Mouse (Mus musculus): ENCODE measurements at regions not wholly inside any gene's neighbourhood (a gene's known extent, or its start where the extent isn't known, plus 50 kb on each side); places are given as distances from the start of the nearest gene placed in this dataset.

DNA sequence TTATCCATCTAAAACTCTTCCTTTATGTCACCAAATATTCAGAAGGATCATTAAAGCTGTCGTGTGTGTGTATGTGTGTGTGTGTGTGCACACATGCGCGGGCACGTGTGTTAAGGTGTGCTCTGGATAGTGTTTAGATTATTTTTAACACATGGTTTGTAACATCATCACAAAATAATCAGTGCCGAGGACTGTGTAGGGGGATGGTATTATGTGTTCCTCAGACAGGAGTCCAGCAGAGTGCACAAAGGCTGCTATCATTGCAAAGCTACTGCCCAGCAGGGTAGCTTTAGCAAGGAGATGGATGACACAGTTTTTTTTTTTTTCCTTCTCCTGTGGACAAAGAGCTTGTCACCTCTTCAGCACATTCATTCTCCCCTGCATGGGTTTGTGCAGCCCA is 224.9 kb upstream of the Gnpda2 start:
- H3K27me3 ChIP-seq (ENCODE audit: insufficient read depth, low read length): no peaks in the 10 kb centered on the region
- WGBS: 77% methylated on average over 5 of the region's 5 CpGs
- H3K4me3 ChIP-seq (replicated peaks; ENCODE audit: low read depth, low read length): no peak overlapping the region
- no peak overlapping the region for H3K9ac ChIP-seq (ENCODE audit: low read depth, low read length)
- ATAC-seq (replicated peaks; ENCODE audit: low FRiP score, low read depth): no peak
- no peak overlapping the region for H3K27ac ChIP-seq
- H3K4me1 ChIP-seq (replicated peaks; ENCODE audit: insufficient read depth, low read length): no peaks in the 10 kb centered on the region
- no peak for TF ChIP-seq CTCF (IDR thresholded peaks at IDR 0.05; ENCODE audit: low read depth)
- H3K9me3 ChIP-seq (replicated peaks; ENCODE audit: low read length): no peaks in the 10 kb centered on the region
- no peaks in the 10 kb centered on the region for H3K36me3 ChIP-seq (ENCODE audit: insufficient read depth, low read length)
- DNase-seq (ENCODE audit: low spot score): no peak
- no peak overlapping the region for H3K4me2 ChIP-seq (ENCODE audit: low read length)

DNA sequence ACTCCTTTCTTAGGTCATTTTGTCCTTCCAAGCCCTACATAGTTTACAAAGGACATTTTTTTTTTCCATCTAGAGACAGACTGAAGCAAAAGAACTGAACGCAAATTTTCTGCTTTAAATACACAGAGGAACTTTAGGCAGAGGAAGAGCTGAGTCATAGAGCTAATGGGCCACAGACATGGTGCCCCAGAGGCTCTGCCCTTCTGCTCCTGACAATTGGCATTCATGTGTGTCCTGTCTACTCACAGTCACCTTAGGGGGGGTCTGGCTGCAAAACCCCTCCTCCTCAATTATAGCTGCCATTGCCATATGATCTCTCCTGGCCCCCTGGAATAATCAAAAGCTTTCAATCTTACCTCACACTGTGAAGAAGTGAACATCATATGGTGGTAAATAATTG is 223.2 kb upstream of the Gnpda2 start:
- ATAC-seq (replicated peaks; ENCODE audit: low FRiP score, low read depth): no peak
- WGBS: 35% methylated on average over 1 of the region's 1 CpGs

DNA sequence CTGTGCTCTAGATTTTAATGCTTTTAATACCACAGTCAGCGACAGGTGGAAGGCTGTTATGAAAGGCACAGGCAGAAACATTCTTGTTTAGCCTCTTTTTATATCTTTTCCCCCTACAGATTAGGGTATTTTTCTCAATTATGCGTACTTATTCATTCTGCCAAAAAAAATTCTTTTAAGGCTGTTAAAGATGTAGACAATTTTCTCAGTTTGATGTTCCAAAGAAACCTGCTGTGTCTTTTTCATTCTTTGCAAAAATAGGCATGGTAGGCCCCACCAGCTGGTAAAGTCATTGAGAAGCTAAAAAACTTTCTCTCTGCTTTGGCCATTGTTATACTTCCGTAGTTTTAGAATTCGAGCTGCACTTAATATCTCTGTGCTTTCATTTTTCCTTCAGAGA is 210.5 kb upstream of the Gnpda2 start:
- Histone ChIP-seq H3K4me3 (replicated peaks; ENCODE audit: low read depth, low read length) (no peak overlapping the region), H3K36me3 (ENCODE audit: insufficient read depth, low read length) (no peaks in the 10 kb centered on the region), H3K9ac (ENCODE audit: low read depth, low read length) (no peak overlapping the region), H3K4me1 (replicated peaks; ENCODE audit: insufficient read depth, low read length) (no peaks in the 10 kb centered on the region), H3K9me3 (replicated peaks; ENCODE audit: low read length) (no peaks in the 10 kb centered on the region), H3K4me2 (ENCODE audit: low read length) (no peak overlapping the region), H3K27me3 (ENCODE audit: insufficient read depth, low read length) (no peaks in the 10 kb centered on the region), H3K27ac (no peak overlapping the region)
- no peak for DNase-seq (ENCODE audit: low spot score)
- no peak for TF ChIP-seq CTCF (IDR thresholded peaks at IDR 0.05; ENCODE audit: low read depth)
- WGBS: 84% methylated on average over 4 of the region's 4 CpGs
- no peak for ATAC-seq (replicated peaks; ENCODE audit: low FRiP score, low read depth)

More for the DNA sequence above, 223.2 kb upstream of the Gnpda2 start:
- no peaks in the 10 kb centered on the region for H3K27me3 ChIP-seq (ENCODE audit: insufficient read depth, low read length)
- no peak overlapping the region for H3K27ac ChIP-seq
- H3K4me1 ChIP-seq (replicated peaks; ENCODE audit: insufficient read depth, low read length): no peaks in the 10 kb centered on the region
- no peaks in the 10 kb centered on the region for H3K36me3 ChIP-seq (ENCODE audit: insufficient read depth, low read length)
- no peak overlapping the region for H3K4me3 ChIP-seq (replicated peaks; ENCODE audit: low read depth, low read length)
- H3K9ac ChIP-seq (ENCODE audit: low read depth, low read length): no peak overlapping the region
- no peaks in the 10 kb centered on the region for H3K9me3 ChIP-seq (replicated peaks; ENCODE audit: low read length)
- H3K4me2 ChIP-seq (ENCODE audit: low read length): no peak overlapping the region
- DNase-seq (ENCODE audit: low spot score): no peak
- TF ChIP-seq CTCF (IDR thresholded peaks at IDR 0.05; ENCODE audit: low read depth): no peak

- H3K27ac ChIP-seq: no peak overlapping the region
- TF ChIP-seq CTCF (IDR thresholded peaks at IDR 0.05; ENCODE audit: low read depth): no peak
- H3K4me1 ChIP-seq (replicated peaks; ENCODE audit: insufficient read depth, low read length): no peaks in the 10 kb centered on the region
- ATAC-seq (replicated peaks; ENCODE audit: low FRiP score, low read depth) (no peak), DNase-seq (ENCODE audit: low spot score) (no peak)
- H3K27me3 ChIP-seq (ENCODE audit: insufficient read depth, low read length): no peaks in the 10 kb centered on the region
- no peak overlapping the region for H3K4me3 ChIP-seq (replicated peaks; ENCODE audit: low read depth, low read length)
- H3K36me3 ChIP-seq (ENCODE audit: insufficient read depth, low read length): no peaks in the 10 kb centered on the region
- no peaks in the 10 kb centered on the region for H3K9me3 ChIP-seq (replicated peaks; ENCODE audit: low read length)
- WGBS: 72% methylated on average over 3 of the region's 3 CpGs
- no peak overlapping the region for H3K4me2 ChIP-seq (ENCODE audit: low read length)
- no peak overlapping the region for H3K9ac ChIP-seq (ENCODE audit: low read depth, low read length)
Observed at GRCm38 (mm10) chr5:69802101-69802500, 210.0 kb upstream of the Gnpda2 start.

GRCm38 (mm10) chr5:69795316-69795715 is 203.2 kb upstream of the Gnpda2 start:
- H3K9ac ChIP-seq (ENCODE audit: low read depth, low read length): no peak overlapping the region
- H3K4me2 ChIP-seq (ENCODE audit: low read length): no peak overlapping the region
- ATAC-seq (replicated peaks; ENCODE audit: low FRiP score, low read depth): no peak
- no peaks in the 10 kb centered on the region for H3K4me1 ChIP-seq (replicated peaks; ENCODE audit: insufficient read depth, low read length)
- no peaks in the 10 kb centered on the region for H3K27me3 ChIP-seq (ENCODE audit: insufficient read depth, low read length)
- 59% methylated on average over 3 of the region's 3 CpGs for WGBS
- H3K4me3 ChIP-seq (replicated peaks; ENCODE audit: low read depth, low read length): no peak overlapping the region
- no peak for DNase-seq (ENCODE audit: low spot score)
- no peak for TF ChIP-seq CTCF (IDR thresholded peaks at IDR 0.05; ENCODE audit: low read depth)
- H3K36me3 ChIP-seq (ENCODE audit: insufficient read depth, low read length): no peaks in the 10 kb centered on the region
- H3K27ac ChIP-seq: no peak overlapping the region
- H3K9me3 ChIP-seq (replicated peaks; ENCODE audit: low read length): no peaks in the 10 kb centered on the region

GRCm38 (mm10) chr5:69794641-69795040 is 202.5 kb upstream of the Gnpda2 start:
- Histone ChIP-seq H3K27me3 (ENCODE audit: insufficient read depth, low read length) (no peaks in the 10 kb centered on the region), H3K9ac (ENCODE audit: low read depth, low read length) (no peak overlapping the region), H3K36me3 (ENCODE audit: insufficient read depth, low read length) (no peaks in the 10 kb centered on the region), H3K4me2 (ENCODE audit: low read length) (no peak overlapping the region), H3K4me1 (replicated peaks; ENCODE audit: insufficient read depth, low read length) (no peaks in the 10 kb centered on the region), H3K9me3 (replicated peaks; ENCODE audit: low read length) (no peaks in the 10 kb centered on the region), H3K4me3 (replicated peaks; ENCODE audit: low read depth, low read length) (no peak overlapping the region), H3K27ac (no peak overlapping the region)
- no peak for TF ChIP-seq CTCF (IDR thresholded peaks at IDR 0.05; ENCODE audit: low read depth)
- ATAC-seq (replicated peaks; ENCODE audit: low FRiP score, low read depth) (no peak), DNase-seq (ENCODE audit: low spot score) (no peak)
- WGBS: 62% methylated on average over 2 of the region's 2 CpGs

DNA sequence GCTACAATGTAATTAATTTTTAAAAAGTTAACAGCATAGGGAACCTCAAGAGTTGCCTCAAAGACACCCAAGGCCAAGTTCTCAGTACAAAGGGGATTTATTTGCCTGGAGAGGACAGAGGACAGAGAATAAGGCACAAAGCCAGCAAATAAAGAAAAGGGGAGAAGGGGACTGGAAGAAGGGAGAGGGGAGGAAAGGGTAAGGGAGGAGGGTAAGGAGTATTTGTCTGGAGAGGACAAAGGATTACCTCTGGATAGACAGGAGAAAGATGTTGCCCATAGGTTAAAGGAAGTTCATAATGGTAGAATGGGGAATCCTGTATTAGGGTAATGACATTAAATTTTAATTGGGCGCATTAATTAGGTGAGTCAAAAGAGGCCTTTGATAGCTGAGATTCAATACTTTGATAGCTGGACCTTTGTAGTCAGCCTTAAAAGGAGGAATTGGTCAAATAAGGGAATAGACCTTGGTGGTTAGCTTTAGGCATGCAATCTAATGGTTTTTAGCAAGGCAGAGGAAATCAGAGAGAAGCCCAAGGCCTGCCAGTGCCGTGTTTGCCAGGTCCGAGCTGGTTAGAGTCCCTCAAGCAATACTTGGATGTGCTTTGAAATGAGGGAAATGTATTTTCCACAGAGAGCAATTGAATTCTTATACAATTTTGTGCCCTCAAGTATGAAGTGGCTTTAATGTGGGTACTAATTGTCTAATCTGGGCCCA is 164.8 kb upstream of the Gnpda2 start:
- H3K27ac ChIP-seq: no peak overlapping the region
- no peak overlapping the region for H3K4me2 ChIP-seq (ENCODE audit: low read length)
- no peak overlapping the region for H3K4me3 ChIP-seq (replicated peaks; ENCODE audit: low read depth, low read length)
- ATAC-seq (replicated peaks; ENCODE audit: low FRiP score, low read depth) (no peak), DNase-seq (ENCODE audit: low spot score) (no peak)
- H3K9ac ChIP-seq (ENCODE audit: low read depth, low read length): no peak overlapping the region
- no peak for TF ChIP-seq CTCF (IDR thresholded peaks at IDR 0.05; ENCODE audit: low read depth)
- no peaks in the 10 kb centered on the region for H3K36me3 ChIP-seq (ENCODE audit: insufficient read depth, low read length)
- no peaks in the 10 kb centered on the region for H3K4me1 ChIP-seq (replicated peaks; ENCODE audit: insufficient read depth, low read length)
- no peaks in the 10 kb centered on the region for H3K27me3 ChIP-seq (ENCODE audit: insufficient read depth, low read length)
- no peaks in the 10 kb centered on the region for H3K9me3 ChIP-seq (replicated peaks; ENCODE audit: low read length)
- WGBS: 80% methylated on average over 3 of the region's 3 CpGs
